Mouse (Mus musculus): Measurements from ENCODE around the gene Olfr323. TPM values are rescaled to one million over a fixed set of nuclear protein-coding genes. Genes with fewer than 3 reads are reported as not detected.

Gene Olfr323
- polyA plus RNA-seq, 2 experiments = not detected

- no peaks in the 10 kb centered on the region for H3K27me3 ChIP-seq (ENCODE audit: control insufficient read depth, insufficient read depth, low read length)
- WGBS = 64% methylated on average over 4 of the region's 4 CpGs
- H3K9me3 ChIP-seq (ENCODE audit: control insufficient read depth, low read length) = no peaks in the 10 kb centered on the region
- no peak overlapping the region for H3K4me3 ChIP-seq (replicated peaks; ENCODE audit: low read length)
- no peak for DNase-seq (ENCODE audit: low spot score)
- H3K36me3 ChIP-seq (ENCODE audit: control insufficient read depth, insufficient read depth, low read length) = no peaks in the 10 kb centered on the region
- no peaks in the 10 kb centered on the region for H3K4me1 ChIP-seq (ENCODE audit: control insufficient read depth, insufficient read depth, low read length)
- ATAC-seq (ENCODE audit: low FRiP score, low read depth) = no peak
- H3K27ac ChIP-seq (replicated peaks; ENCODE audit: low read depth, low read length) = no peak overlapping the region
- no peak overlapping the region for H3K9ac ChIP-seq (ENCODE audit: low read depth, low read length, severe bottlenecking)
- no peak for TF ChIP-seq POLR2A (IDR thresholded peaks at IDR 0.05; ENCODE audit: borderline replicate concordance, extremely low read depth, insufficient read depth, insufficient read length)
- no peak overlapping the region for H3K4me2 ChIP-seq (replicated peaks; ENCODE audit: low read depth, low read length, severe bottlenecking)
These were observed 4.6 kb upstream of the Olfr323 start for GRCm38 (mm10) chr11:58634878-58635277.

- WGBS = 61% methylated on average over 4 of the region's 4 CpGs
- Histone ChIP-seq H3K36me3 (ENCODE audit: control insufficient read depth, insufficient read depth, low read length) (no peaks in the 10 kb centered on the region), H3K9ac (ENCODE audit: low read depth, low read length, severe bottlenecking) (no peak overlapping the region), H3K27ac (replicated peaks; ENCODE audit: low read depth, low read length) (no peak overlapping the region), H3K4me3 (replicated peaks; ENCODE audit: low read length) (no peak overlapping the region), H3K9me3 (ENCODE audit: control insufficient read depth, low read length) (no peaks in the 10 kb centered on the region), H3K4me2 (replicated peaks; ENCODE audit: low read depth, low read length, severe bottlenecking) (no peak overlapping the region), H3K4me1 (ENCODE audit: control insufficient read depth, insufficient read depth, low read length) (no peaks in the 10 kb centered on the region), H3K27me3 (ENCODE audit: control insufficient read depth, insufficient read depth, low read length) (no peaks in the 10 kb centered on the region)
- ATAC-seq (ENCODE audit: low FRiP score, low read depth) (no peak), DNase-seq (ENCODE audit: low spot score) (no peak)
- no peak for TF ChIP-seq POLR2A (IDR thresholded peaks at IDR 0.05; ENCODE audit: borderline replicate concordance, extremely low read depth, insufficient read depth, insufficient read length)
These were observed 4.2 kb downstream of the Olfr323 start for GRCm38 (mm10) chr11:58626146-58626545.

GRCm38 (mm10) chr11:58618793-58619192 lies 11.5 kb downstream of the Olfr323 start:
- no peaks in the 10 kb centered on the region for H3K9me3 ChIP-seq (ENCODE audit: control insufficient read depth, low read length)
- H3K27me3 ChIP-seq (ENCODE audit: control insufficient read depth, insufficient read depth, low read length) = no peaks in the 10 kb centered on the region; the same call in 1 of the 2 replicates
- H3K36me3 ChIP-seq (ENCODE audit: control insufficient read depth, insufficient read depth, low read length) = no peaks in the 10 kb centered on the region
- H3K4me3 ChIP-seq (replicated peaks; ENCODE audit: low read length) = no peak overlapping the region
- no peak for ATAC-seq (ENCODE audit: low FRiP score, low read depth)
- TF ChIP-seq POLR2A (IDR thresholded peaks at IDR 0.05; ENCODE audit: borderline replicate concordance, extremely low read depth, insufficient read depth, insufficient read length) = no peak
- no peak for DNase-seq (ENCODE audit: low spot score)
- no peaks in the 10 kb centered on the region for H3K4me1 ChIP-seq (ENCODE audit: control insufficient read depth, insufficient read depth, low read length)
- H3K27ac ChIP-seq (replicated peaks; ENCODE audit: low read depth, low read length) = no peak overlapping the region
- 68% methylated on average over 6 of the region's 6 CpGs for WGBS
- no peak overlapping the region for H3K4me2 ChIP-seq (replicated peaks; ENCODE audit: low read depth, low read length, severe bottlenecking)
- no peak overlapping the region for H3K9ac ChIP-seq (ENCODE audit: low read depth, low read length, severe bottlenecking)

- Histone ChIP-seq H3K27ac (replicated peaks; ENCODE audit: low read depth, low read length) (no peak overlapping the region), H3K4me2 (replicated peaks; ENCODE audit: low read depth, low read length, severe bottlenecking) (no peak overlapping the region), H3K4me1 (ENCODE audit: control insufficient read depth, insufficient read depth, low read length) (no peaks in the 10 kb centered on the region), H3K27me3 (ENCODE audit: control insufficient read depth, insufficient read depth, low read length) (no peaks in the 10 kb centered on the region; the same call in 1 of the 2 replicates), H3K9ac (ENCODE audit: low read depth, low read length, severe bottlenecking) (no peak overlapping the region), H3K36me3 (ENCODE audit: control insufficient read depth, insufficient read depth, low read length) (no peaks in the 10 kb centered on the region), H3K9me3 (ENCODE audit: control insufficient read depth, low read length) (no peaks in the 10 kb centered on the region), H3K4me3 (replicated peaks; ENCODE audit: low read length) (no peak overlapping the region)
- ATAC-seq (ENCODE audit: low FRiP score, low read depth) (no peak), DNase-seq (ENCODE audit: low spot score) (no peak)
- no peak for TF ChIP-seq POLR2A (IDR thresholded peaks at IDR 0.05; ENCODE audit: borderline replicate concordance, extremely low read depth, insufficient read depth, insufficient read length)
- WGBS = 70% methylated on average over 3 of the region's 3 CpGs
These were observed 11.9 kb downstream of the Olfr323 start for GRCm38 (mm10) chr11:58618369-58618768.

- ATAC-seq (ENCODE audit: low FRiP score, low read depth) = no peak
- no peaks in the 10 kb centered on the region; the same call in 1 of the 2 replicates for H3K27me3 ChIP-seq (ENCODE audit: control insufficient read depth, insufficient read depth, low read length)
- WGBS = 91% methylated on average over 4 of the region's 4 CpGs
- DNase-seq (ENCODE audit: low spot score) = no peak
- no peak within 1 kb of the TSS for H3K4me2 ChIP-seq (replicated peaks; ENCODE audit: low read depth, low read length, severe bottlenecking)
- H3K4me3 ChIP-seq (replicated peaks; ENCODE audit: low read length) = no peak within 1 kb of the TSS
- no peaks in the 10 kb centered on the region for H3K9me3 ChIP-seq (ENCODE audit: control insufficient read depth, low read length)
- no peak within 1 kb of the TSS for H3K27ac ChIP-seq (replicated peaks; ENCODE audit: low read depth, low read length)
- H3K9ac ChIP-seq (ENCODE audit: low read depth, low read length, severe bottlenecking) = no peak within 1 kb of the TSS
- TF ChIP-seq POLR2A (IDR thresholded peaks at IDR 0.05; ENCODE audit: borderline replicate concordance, extremely low read depth, insufficient read depth, insufficient read length) = no peak
- H3K36me3 ChIP-seq (ENCODE audit: control insufficient read depth, insufficient read depth, low read length) = no peaks in the 10 kb centered on the region
- no peaks in the 10 kb centered on the region for H3K4me1 ChIP-seq (ENCODE audit: control insufficient read depth, insufficient read depth, low read length)
These were observed 14.3 kb downstream of the Olfr323 start, which contains the start of gene 2210407C18Rik for GRCm38 (mm10) chr11:58615975-58616374. Gene 2210407C18Rik, minus strand, starts transcription at chr11:58616075.

GRCm38 (mm10) chr11:58614526-58614925 lies 15.8 kb downstream of the Olfr323 start:
- Histone ChIP-seq H3K27ac (replicated peaks; ENCODE audit: low read depth, low read length) (no peak overlapping the region), H3K27me3 (ENCODE audit: control insufficient read depth, insufficient read depth, low read length) (no peaks in the 10 kb centered on the region), H3K4me3 (replicated peaks; ENCODE audit: low read length) (no peak overlapping the region), H3K4me1 (ENCODE audit: control insufficient read depth, insufficient read depth, low read length) (no peaks in the 10 kb centered on the region), H3K36me3 (ENCODE audit: control insufficient read depth, insufficient read depth, low read length) (no peaks in the 10 kb centered on the region), H3K9me3 (ENCODE audit: control insufficient read depth, low read length) (no peaks in the 10 kb centered on the region), H3K9ac (ENCODE audit: low read depth, low read length, severe bottlenecking) (no peak overlapping the region), H3K4me2 (replicated peaks; ENCODE audit: low read depth, low read length, severe bottlenecking) (no peak overlapping the region)
- DNase-seq (ENCODE audit: low spot score) (no peak), ATAC-seq (ENCODE audit: low FRiP score, low read depth) (no peak)
- no peak for TF ChIP-seq POLR2A (IDR thresholded peaks at IDR 0.05; ENCODE audit: borderline replicate concordance, extremely low read depth, insufficient read depth, insufficient read length)

Measured in limb, embryonic 14.5 days (tissue).